Mouse (Mus musculus) liver, embryonic 11.5 days (tissue): Measurements from ENCODE around the gene 4933421I07Rik. TPM values are rescaled to one million over a fixed set of nuclear protein-coding genes. Genes with fewer than 3 reads are reported as not detected.

Source experiments
- polyA plus RNA-seq: library from polyadenylated mRNA; unstranded; fragments of >200 nt; fragmentation: Nextera tagmentation; extraction: Ambion mirVana; gene quantifications from 2 replicates; pipeline ENCODE4 v1.2.1, GENCODE M21; 2014

4933421I07Rik gene
- polyA plus RNA-seq, 1 experiment from 2014 or later: not detected

Other genes starting within 250 kb of the 4933421I07Rik start
- not detected in 2 replicates for gene Vmn2r61, start 188.1 kb downstream of the 4933421I07Rik start, polyA plus RNA-seq
- gene Zfp141, start 57.6 kb upstream of the 4933421I07Rik start, polyA plus RNA-seq: 12.3 and 14.1 TPM in 2 replicates
- not detected in 2 replicates for gene Gm21028, start 130.5 kb upstream of the 4933421I07Rik start, polyA plus RNA-seq
- 0.79 and 1.2 TPM in 2 replicates for gene Zfp977, start 144.4 kb upstream of the 4933421I07Rik start, polyA plus RNA-seq
- 1.6 and 2.8 TPM in 2 replicates for gene Zfp976, start 194.5 kb upstream of the 4933421I07Rik start, polyA plus RNA-seq
- 7.6 and 8.1 TPM in 2 replicates for gene Zfp975, start 244.6 kb upstream of the 4933421I07Rik start, polyA plus RNA-seq